Mouse (Mus musculus): ENCODE measurements around the gene Ctnna3. TPM values are rescaled to one million over a fixed set of nuclear protein-coding genes. Genes with fewer than 3 reads are reported as not detected.
"Not testable (repeated sequence)": the region's sequence is repeated elsewhere in the genome, so short reads cannot be mapped to it uniquely, and the experiment has no call there.

Gene Ctnna3
- polyA plus RNA-seq, 1 experiment from 2014 or later: 0.55 TPM

DNA sequence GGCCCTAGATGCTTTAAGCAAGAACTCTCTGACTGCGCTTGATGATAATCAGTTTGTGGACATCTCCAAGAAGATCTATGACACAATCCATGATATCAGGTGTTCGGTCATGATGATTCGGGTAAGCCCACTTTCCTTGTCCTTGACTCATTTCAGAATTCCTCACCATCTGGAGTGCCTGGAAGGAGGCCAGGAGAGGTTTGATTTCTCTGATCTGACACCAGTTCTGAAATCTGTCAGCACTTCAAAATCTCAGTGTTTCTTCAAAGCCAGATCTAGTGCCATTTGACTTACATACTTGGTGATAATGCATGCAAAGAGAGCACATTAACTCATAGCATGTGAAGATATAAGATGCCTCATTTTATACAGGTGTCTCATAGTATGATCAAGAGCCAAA is 1245.9 kb downstream of the Ctnna3 start:
- Histone ChIP-seq H3K27me3 (ENCODE audit: insufficient read depth, low read length) (no peaks in the 10 kb centered on the region), H3K27ac (ENCODE audit: low read length) (no peak overlapping the region), H3K4me3 (ENCODE audit: low read length) (no peak overlapping the region), H3K36me3 (ENCODE audit: insufficient read depth, low read length) (no peaks in the 10 kb centered on the region), H3K9ac (replicated peaks; ENCODE audit: low read length) (no peak overlapping the region), H3K4me2 (replicated peaks; ENCODE audit: low read depth, low read length) (no peak overlapping the region), H3K9me3 (ENCODE audit: low read length) (no peaks in the 10 kb centered on the region), H3K4me1 (ENCODE audit: insufficient read depth, low read length) (no peaks in the 10 kb centered on the region)
- ATAC-seq (ENCODE audit: low FRiP score, low TSS enrichment): no peak
- 92% methylated on average over 3 of the region's 3 CpGs for WGBS

DNA sequence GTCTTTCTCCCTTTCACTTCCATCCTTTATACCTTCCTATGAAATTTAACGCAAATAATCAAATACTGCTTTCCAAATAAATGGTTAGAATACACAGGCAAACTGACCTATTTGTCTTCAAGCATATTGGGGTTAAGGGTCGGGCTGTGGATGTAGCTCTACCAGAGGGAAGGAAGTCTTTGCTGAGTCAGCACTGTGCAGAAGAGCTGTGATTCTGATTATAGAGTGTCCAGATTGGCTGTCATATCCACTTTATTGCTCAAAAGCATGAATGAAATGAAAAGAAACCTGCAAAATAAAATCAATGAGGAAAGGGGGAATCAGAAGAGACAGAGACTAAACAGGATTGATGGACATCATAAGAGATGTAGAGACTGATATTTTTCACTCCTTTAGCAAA is 1280.1 kb downstream of the Ctnna3 start:
- no peak overlapping the region for H3K9ac ChIP-seq (replicated peaks; ENCODE audit: low read length)
- no peak overlapping the region for H3K4me2 ChIP-seq (replicated peaks; ENCODE audit: low read depth, low read length)
- H3K27ac ChIP-seq (ENCODE audit: low read length): no peak overlapping the region
- H3K4me3 ChIP-seq (ENCODE audit: low read length): no peak overlapping the region
- ATAC-seq (ENCODE audit: low FRiP score, low TSS enrichment): no peak
- H3K27me3 ChIP-seq (ENCODE audit: insufficient read depth, low read length): no peaks in the 10 kb centered on the region
- 85% methylated on average over 2 of the region's 2 CpGs for WGBS
- no peaks in the 10 kb centered on the region for H3K36me3 ChIP-seq (ENCODE audit: insufficient read depth, low read length)
- no peaks in the 10 kb centered on the region for H3K4me1 ChIP-seq (ENCODE audit: insufficient read depth, low read length)
- no peaks in the 10 kb centered on the region for H3K9me3 ChIP-seq (ENCODE audit: low read length)

DNA sequence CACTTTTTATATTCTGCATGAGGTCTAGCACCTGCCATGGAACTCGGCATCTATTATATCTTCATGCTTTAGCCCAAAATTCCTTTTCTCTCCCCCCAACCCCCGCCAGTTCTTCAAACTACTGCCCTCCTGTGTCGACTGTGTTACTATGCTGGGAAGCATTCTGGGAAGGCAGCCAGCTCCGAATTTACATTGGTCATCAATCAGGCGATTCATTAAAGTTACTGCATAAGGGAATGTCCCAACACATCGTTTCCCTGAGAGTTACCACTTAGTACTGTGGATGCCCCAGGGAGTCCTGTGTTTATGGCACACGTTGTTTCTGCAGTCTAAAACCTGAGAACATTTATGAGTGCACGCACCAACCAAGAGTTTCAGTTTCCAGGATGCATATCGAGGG is 1288.1 kb downstream of the Ctnna3 start:
- no peaks in the 10 kb centered on the region for H3K9me3 ChIP-seq (ENCODE audit: low read length)

DNA sequence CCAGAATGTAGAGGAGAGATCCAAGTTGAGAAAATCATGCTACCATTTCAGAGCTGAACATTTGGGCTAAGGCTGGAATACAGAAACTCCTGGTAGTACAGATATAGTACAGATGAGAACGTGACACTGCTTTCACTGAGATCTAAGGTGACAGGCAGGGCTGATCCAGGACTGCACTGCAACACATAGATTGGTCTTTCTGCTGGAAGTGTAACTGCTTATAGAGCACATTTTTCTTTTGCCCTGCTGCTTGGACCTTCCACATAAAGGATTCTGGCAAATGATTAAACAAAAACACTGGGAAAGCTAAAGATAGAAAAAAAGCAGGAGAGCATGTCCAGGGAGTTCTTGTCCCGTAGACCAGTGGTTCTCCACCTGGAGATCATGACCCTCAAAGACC is 1305.8 kb downstream of the Ctnna3 start:
- peak; percentile 73; the same call in 1 of the 2 replicates for ATAC-seq (ENCODE audit: low FRiP score, low TSS enrichment)

More for the DNA sequence above, 1288.1 kb downstream of the Ctnna3 start:
- H3K4me1 ChIP-seq (ENCODE audit: insufficient read depth, low read length): no peaks in the 10 kb centered on the region
- H3K27me3 ChIP-seq (ENCODE audit: insufficient read depth, low read length): no peaks in the 10 kb centered on the region
- H3K4me3 ChIP-seq (ENCODE audit: low read length): no peak overlapping the region
- H3K9ac ChIP-seq (replicated peaks; ENCODE audit: low read length): no peak overlapping the region
- no peak overlapping the region for H3K27ac ChIP-seq (ENCODE audit: low read length)
- no peaks in the 10 kb centered on the region for H3K36me3 ChIP-seq (ENCODE audit: insufficient read depth, low read length)
- no peak for ATAC-seq (ENCODE audit: low FRiP score, low TSS enrichment)
- H3K4me2 ChIP-seq (replicated peaks; ENCODE audit: low read depth, low read length): no peak overlapping the region
- 53% methylated on average over 9 of the region's 9 CpGs for WGBS

DNA sequence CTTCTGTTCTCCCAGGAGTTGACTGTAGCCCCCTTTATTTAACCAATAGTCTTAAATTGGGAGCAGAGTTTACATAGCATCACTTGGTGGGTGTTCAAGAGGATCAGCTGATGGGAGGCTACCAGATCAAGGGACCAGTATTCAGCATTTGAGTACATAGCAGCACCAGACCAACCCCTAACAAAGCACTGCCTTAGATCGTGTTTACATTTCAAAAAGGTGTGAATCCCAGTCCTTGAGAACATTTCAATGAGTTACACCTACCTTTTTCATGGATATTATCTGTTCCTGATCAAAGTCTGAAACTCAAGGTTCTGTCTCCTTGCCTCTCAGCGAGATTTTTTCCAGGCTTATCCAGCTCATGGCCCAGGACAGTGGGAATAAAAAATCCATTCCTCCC is 1306.7 kb downstream of the Ctnna3 start:
- no peaks in the 10 kb centered on the region for H3K9me3 ChIP-seq (ENCODE audit: low read length)
- no peaks in the 10 kb centered on the region for H3K27me3 ChIP-seq (ENCODE audit: insufficient read depth, low read length)
- no peak overlapping the region for H3K4me3 ChIP-seq (ENCODE audit: low read length)
- no peak overlapping the region for H3K27ac ChIP-seq (ENCODE audit: low read length)
- no peaks in the 10 kb centered on the region for H3K4me1 ChIP-seq (ENCODE audit: insufficient read depth, low read length)
- H3K36me3 ChIP-seq (ENCODE audit: insufficient read depth, low read length): no peaks in the 10 kb centered on the region
- no peak for ATAC-seq (ENCODE audit: low FRiP score, low TSS enrichment)
- no peak overlapping the region for H3K4me2 ChIP-seq (replicated peaks; ENCODE audit: low read depth, low read length)
- 26% methylated on average over 2 of the region's 2 CpGs for WGBS
- H3K9ac ChIP-seq (replicated peaks; ENCODE audit: low read length): no peak overlapping the region

More for the DNA sequence above, 1305.8 kb downstream of the Ctnna3 start:
- Histone ChIP-seq H3K4me3 (ENCODE audit: low read length) (no peak overlapping the region), H3K9ac (replicated peaks; ENCODE audit: low read length) (no peak overlapping the region), H3K27ac (ENCODE audit: low read length) (no peak overlapping the region), H3K9me3 (ENCODE audit: low read length) (no peaks in the 10 kb centered on the region), H3K36me3 (ENCODE audit: insufficient read depth, low read length) (no peaks in the 10 kb centered on the region), H3K4me1 (ENCODE audit: insufficient read depth, low read length) (no peaks in the 10 kb centered on the region), H3K4me2 (replicated peaks; ENCODE audit: low read depth, low read length) (no peak overlapping the region), H3K27me3 (ENCODE audit: insufficient read depth, low read length) (no peaks in the 10 kb centered on the region)
- WGBS: 43% methylated on average over 2 of the region's 2 CpGs

DNA sequence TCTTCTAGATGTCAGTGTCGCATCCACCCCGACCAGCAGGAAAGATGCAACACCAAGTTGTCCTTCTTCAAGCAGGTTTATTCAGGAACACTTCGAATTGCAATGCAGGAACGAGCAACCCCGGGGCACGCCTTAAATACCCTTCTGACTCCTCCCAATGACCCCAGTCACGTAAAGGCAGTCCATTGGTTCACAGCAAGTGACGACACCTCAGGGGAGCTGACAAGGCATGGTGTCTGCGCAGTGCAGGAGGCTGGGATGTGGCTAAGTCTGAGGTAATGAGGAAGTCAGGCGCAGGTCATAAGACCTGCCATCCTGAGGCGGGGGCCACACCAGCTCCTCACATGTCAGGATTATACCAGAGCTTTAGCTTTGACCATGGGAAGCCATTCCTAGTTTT is 1311.8 kb downstream of the Ctnna3 start:
- H3K9ac ChIP-seq (replicated peaks; ENCODE audit: low read length); H3K9me3 ChIP-seq (ENCODE audit: low read length); ATAC-seq (ENCODE audit: low FRiP score, low TSS enrichment); H3K36me3 ChIP-seq (ENCODE audit: insufficient read depth, low read length); H3K4me3 ChIP-seq (ENCODE audit: low read length); H3K27ac ChIP-seq (ENCODE audit: low read length); H3K27me3 ChIP-seq (ENCODE audit: insufficient read depth, low read length); H3K4me2 ChIP-seq (replicated peaks; ENCODE audit: low read depth, low read length); H3K4me1 ChIP-seq (ENCODE audit: insufficient read depth, low read length): not testable (repeated sequence)
- WGBS: 86% methylated on average over 11 of the region's 11 CpGs

DNA sequence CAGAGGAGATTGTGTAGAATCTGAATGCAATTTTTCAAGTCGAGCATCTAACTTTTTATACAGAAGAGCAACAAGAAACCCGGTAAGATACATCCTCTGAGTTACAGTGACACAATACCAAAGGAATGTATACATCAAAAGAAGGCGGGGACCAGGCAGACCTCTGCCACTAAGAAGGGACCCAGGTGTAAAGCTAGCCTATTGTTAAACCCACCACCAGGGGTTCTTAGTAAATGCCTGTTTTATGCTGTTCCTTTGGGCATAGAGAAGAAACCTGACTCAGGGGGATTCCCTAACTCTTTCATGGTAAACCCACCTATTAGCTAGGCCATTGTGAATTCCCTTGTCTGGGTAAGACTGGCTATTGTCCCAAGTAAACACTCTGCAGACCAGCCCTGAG is 1314.2 kb downstream of the Ctnna3 start:
- ATAC-seq (ENCODE audit: low FRiP score, low TSS enrichment); H3K4me2 ChIP-seq (replicated peaks; ENCODE audit: low read depth, low read length): not testable (repeated sequence)
- 47% methylated on average over 3 of the region's 3 CpGs for WGBS

DNA sequence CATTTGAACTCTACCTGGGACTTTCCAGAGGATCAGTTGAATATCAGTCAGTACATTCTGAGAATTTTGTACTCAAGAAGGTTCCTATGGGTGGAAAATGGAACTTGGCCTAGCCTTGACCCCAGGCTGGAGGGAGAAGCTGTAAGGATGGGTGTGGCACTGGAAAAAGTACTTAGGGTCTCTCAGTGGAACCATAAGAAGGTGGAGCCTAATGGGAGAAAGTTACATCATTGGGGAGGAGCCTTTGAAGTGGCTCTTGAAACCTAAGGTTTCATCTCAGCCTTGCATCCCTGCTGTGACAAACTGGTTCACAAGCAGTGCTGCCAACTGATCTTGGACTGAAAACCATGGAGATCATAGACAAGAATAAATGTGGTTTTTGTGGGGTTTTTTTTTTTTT is 1318.8 kb downstream of the Ctnna3 start:
- Histone ChIP-seq H3K4me2 (replicated peaks; ENCODE audit: low read depth, low read length) (no peak overlapping the region), H3K4me3 (ENCODE audit: low read length) (no peak overlapping the region), H3K9ac (replicated peaks; ENCODE audit: low read length) (no peak overlapping the region), H3K4me1 (ENCODE audit: insufficient read depth, low read length) (no peaks in the 10 kb centered on the region), H3K27ac (ENCODE audit: low read length) (no peak overlapping the region), H3K36me3 (ENCODE audit: insufficient read depth, low read length) (no peaks in the 10 kb centered on the region), H3K9me3 (ENCODE audit: low read length) (no peaks in the 10 kb centered on the region), H3K27me3 (ENCODE audit: insufficient read depth, low read length) (no peaks in the 10 kb centered on the region)
- no peak for ATAC-seq (ENCODE audit: low FRiP score, low TSS enrichment)

More for the DNA sequence above, 1314.2 kb downstream of the Ctnna3 start:
- H3K27ac ChIP-seq (ENCODE audit: low read length); H3K27me3 ChIP-seq (ENCODE audit: insufficient read depth, low read length); H3K4me3 ChIP-seq (ENCODE audit: low read length); H3K9ac ChIP-seq (replicated peaks; ENCODE audit: low read length); H3K4me1 ChIP-seq (ENCODE audit: insufficient read depth, low read length); H3K36me3 ChIP-seq (ENCODE audit: insufficient read depth, low read length); H3K9me3 ChIP-seq (ENCODE audit: low read length): not testable (repeated sequence)

DNA sequence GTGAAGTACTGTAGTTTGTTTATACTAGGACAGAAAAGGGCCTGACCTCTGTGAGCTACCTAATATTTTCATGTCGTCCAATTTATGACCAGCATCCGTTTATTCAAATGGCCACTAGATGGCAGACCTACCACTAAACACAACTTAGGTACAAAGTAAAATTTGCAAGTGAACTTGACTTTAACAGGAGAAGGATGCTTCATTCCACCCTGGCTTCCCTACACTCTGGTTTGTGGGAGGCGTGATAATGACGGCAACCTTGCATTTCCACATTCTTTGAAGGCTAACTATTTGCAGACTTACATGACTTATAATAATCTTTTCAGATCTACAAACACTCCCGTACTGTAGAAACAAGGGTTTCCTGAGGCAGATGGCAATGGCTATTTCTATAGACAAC is 1320.9 kb downstream of the Ctnna3 start:
- H3K9me3 ChIP-seq (ENCODE audit: low read length): no peaks in the 10 kb centered on the region
- ATAC-seq (ENCODE audit: low FRiP score, low TSS enrichment): no peak
- no peaks in the 10 kb centered on the region for H3K27me3 ChIP-seq (ENCODE audit: insufficient read depth, low read length)
- WGBS: 29% methylated on average over 5 of the region's 5 CpGs
- H3K27ac ChIP-seq (ENCODE audit: low read length): no peak overlapping the region
- no peak overlapping the region for H3K4me2 ChIP-seq (replicated peaks; ENCODE audit: low read depth, low read length)
- no peak overlapping the region for H3K4me3 ChIP-seq (ENCODE audit: low read length)
- no peaks in the 10 kb centered on the region for H3K4me1 ChIP-seq (ENCODE audit: insufficient read depth, low read length)
- H3K36me3 ChIP-seq (ENCODE audit: insufficient read depth, low read length): no peaks in the 10 kb centered on the region
- H3K9ac ChIP-seq (replicated peaks; ENCODE audit: low read length): no peak overlapping the region

DNA sequence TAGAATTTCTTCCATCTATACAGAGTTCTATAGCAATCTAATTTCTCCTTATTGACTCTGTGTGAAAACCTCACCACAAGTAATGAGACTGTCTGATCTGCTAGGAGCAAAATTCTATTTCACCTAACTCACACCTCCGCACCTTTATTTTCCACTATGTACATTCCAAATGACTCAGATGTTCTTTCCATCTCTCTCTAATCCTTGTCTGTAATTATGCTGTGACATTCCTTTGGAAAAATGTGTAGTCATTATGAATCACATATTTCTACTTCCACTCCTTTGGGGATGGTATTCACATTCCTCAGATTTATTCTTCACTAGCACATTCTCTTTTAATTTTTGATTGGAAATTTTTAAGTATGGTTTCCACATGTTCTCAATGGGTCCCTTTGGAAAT is 1406.4 kb downstream of the Ctnna3 start:
- whole genome bisulfite sequencing: 97% methylated on average over 1 of the region's 1 CpGs
- Histone ChIP-seq H3K9me3 (ENCODE audit: low read length) (0 out of 2 replicates have a peak, but pooled peaks cover 4% of the 10 kb centered on the region), H3K9ac (replicated peaks; ENCODE audit: low read length) (no peak overlapping the region), H3K4me2 (replicated peaks; ENCODE audit: low read depth, low read length) (no peak overlapping the region), H3K4me3 (ENCODE audit: low read length) (no peak overlapping the region), H3K27ac (ENCODE audit: low read length) (no peak overlapping the region), H3K4me1 (ENCODE audit: insufficient read depth, low read length) (no peaks in the 10 kb centered on the region), H3K36me3 (ENCODE audit: insufficient read depth, low read length) (no peaks in the 10 kb centered on the region), H3K27me3 (ENCODE audit: insufficient read depth, low read length) (no peaks in the 10 kb centered on the region)
- ATAC-seq (ENCODE audit: low FRiP score, low TSS enrichment): no peak

DNA sequence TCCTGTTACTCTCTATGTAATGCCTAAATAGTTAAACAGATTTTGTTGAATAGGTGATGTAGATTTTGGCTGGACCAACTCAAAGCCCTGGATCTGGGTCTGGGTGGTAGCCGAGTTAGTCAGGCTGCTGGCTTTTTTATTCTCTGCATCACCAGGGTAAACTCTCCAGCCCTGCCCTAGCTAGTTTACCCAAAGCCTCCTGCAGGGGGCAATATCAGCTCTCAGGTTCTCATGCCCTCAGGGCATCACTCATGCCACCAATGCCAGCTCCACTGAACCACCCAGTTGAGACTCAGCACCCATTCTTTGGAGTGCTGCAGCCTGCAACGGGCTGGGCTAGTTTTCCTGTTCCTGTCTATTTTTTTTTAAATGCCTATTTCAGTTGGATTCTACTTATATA is 1431.5 kb downstream of the Ctnna3 start:
- Histone ChIP-seq H3K4me2 (replicated peaks; ENCODE audit: low read depth, low read length) (no peak overlapping the region), H3K9me3 (ENCODE audit: low read length) (no peaks in the 10 kb centered on the region), H3K4me3 (ENCODE audit: low read length) (no peak overlapping the region), H3K27ac (ENCODE audit: low read length) (no peak overlapping the region), H3K4me1 (ENCODE audit: insufficient read depth, low read length) (no peaks in the 10 kb centered on the region), H3K36me3 (ENCODE audit: insufficient read depth, low read length) (no peaks in the 10 kb centered on the region), H3K27me3 (ENCODE audit: insufficient read depth, low read length) (no peaks in the 10 kb centered on the region), H3K9ac (replicated peaks; ENCODE audit: low read length) (no peak overlapping the region)
- 89% methylated on average over 2 of the region's 2 CpGs for whole genome bisulfite sequencing
- no peak for ATAC-seq (ENCODE audit: low FRiP score, low TSS enrichment)
